Mouse (Mus musculus) left cerebral cortex, postnatal 25 days (tissue): ENCODE data around the gene Lsm12. TPM values are rescaled to one million over a fixed set of nuclear protein-coding genes. Genes with fewer than 3 reads are reported as not detected.
"Not testable (repeated sequence)": the region's sequence is repeated elsewhere in the genome, so short reads cannot be mapped to it uniquely, and the experiment has no call there.

Experiments used
- DNase-seq, 2 experiments: peaks; one replicate each; pipeline ENCODE4 v3.0.0; 2022; ENCODE audit warnings: low spot score in 2 of 2, mixed read lengths in 1 of 2
- intact Hi-C: fragments of 180-260 bp; cut with DNase I; formaldehyde crosslinking; loops from one replicate; pipeline ENCODE4 v1.15.1; 2025
- total RNA-seq, 2 experiments: library from RNA; stranded (reverse); gene quantifications; 2 replicates each; pipeline ENCODE4 v1.2.3; 2021

The Lsm12 gene
- total RNA-seq, 2 experiments from 2014 or later, result 58.3 to 66.4 TPM

GRCm38 (mm10) chr11:102190848-102191247 is 5.8 kb upstream of the Lsm12 start:
- no peak for DNase-seq
- intact Hi-C loops, result no loop called here

DNA sequence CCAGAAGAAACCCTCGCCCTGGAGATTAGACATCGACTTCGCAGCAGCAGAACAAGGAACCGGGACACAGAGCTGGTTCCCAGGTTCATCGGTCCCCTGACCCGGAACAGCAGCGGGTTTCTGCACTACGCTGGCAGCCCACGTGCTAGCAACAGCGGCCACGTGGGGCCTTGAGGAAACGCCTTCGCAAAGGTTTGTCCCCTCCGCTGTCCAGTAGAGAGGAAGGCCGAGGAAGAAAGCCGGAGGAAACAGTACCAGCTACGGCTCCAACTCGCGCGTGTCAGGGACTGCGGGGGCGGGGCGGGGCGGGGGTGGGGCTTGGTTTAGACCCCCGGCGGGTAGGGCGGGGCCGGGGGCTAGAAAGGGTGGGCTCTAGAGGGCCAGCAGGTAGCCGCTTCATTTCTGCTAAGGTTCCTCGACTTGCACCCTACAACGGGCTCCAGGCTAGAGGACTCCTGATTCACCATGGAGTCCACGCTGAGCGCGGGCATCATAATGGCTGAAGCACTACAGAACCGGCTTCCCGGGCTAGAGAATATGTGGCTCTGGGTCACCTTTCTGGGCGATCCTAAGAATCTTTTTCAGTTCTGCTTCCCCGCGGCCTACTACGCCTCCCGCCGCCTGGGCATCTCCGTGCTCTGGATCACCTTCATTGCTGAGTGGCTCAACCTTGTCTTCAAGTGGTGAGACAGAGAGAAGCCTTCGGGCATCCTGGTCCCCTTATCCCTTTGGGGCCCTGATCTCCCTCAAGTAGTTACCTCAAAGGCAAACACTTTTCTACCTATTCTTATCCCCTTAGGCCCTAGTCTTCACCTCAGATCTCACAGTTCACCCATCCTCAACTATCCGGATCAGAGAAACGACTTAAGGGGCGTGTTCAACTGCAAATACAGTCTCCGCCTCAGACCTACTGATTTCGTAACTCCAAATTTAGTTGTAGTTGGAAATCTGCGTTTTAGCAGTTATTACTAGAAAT is 4.7 kb upstream of the Lsm12 start, which contains the start of gene G6pc3:
Gene G6pc3 (plus strand): TSS at position 160 of the 976 bp plus-strand sequence.
- DNase-seq, result peak; percentile 89 to 95
- intact Hi-C loops, result loop anchor here (1.0 to 5.0 kb wide), 3 partner anchors 28 to 58 kb away; partner anchors contain the start of gene BC030867

GRCm38 (mm10) chr11:102188980-102189379 is 3.9 kb upstream of the Lsm12 start:
- intact Hi-C loops, result loop anchor here (1.0 to 5.0 kb wide), 3 partner anchors 28 to 58 kb away; partner anchors contain the start of gene BC030867
- no peak for DNase-seq

DNA sequence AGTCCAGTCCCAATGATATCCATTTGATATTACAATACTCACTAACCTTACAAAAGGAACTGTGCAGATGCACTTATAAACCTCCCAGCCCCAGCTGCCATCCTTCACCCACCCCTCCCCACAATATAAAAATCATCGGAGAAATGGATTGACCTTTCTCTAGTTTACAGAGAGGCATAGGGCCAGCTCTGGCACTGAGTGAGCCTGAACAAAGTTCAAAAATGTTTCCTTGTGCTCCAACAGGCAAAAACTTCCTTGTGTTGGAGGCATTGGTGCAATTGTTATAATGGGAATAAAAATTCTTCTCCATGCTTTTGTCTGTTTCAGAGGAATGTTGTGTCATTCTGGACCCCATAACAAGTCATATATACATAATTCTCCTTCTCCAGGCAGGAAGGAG is 1.1 kb upstream of the Lsm12 start:
- DNase-seq, result no peak
- intact Hi-C loops, result loop anchor here (5.0 kb wide), 1 partner anchor 61 kb away; the partner anchor contains the start of gene BC030867

- intact Hi-C loops, result loop anchor here (5.0 kb wide), 1 partner anchor 62 kb away; the partner anchor contains the start of gene BC030867
- no peak for DNase-seq
Observed at GRCm38 (mm10) chr11:102185677-102186076, 581 bp upstream of the Lsm12 start.

- no peak for DNase-seq
- intact Hi-C loops, result no loop called here
Observed at GRCm38 (mm10) chr11:102184253-102184645, 847 bp downstream of the Lsm12 start.

DNA sequence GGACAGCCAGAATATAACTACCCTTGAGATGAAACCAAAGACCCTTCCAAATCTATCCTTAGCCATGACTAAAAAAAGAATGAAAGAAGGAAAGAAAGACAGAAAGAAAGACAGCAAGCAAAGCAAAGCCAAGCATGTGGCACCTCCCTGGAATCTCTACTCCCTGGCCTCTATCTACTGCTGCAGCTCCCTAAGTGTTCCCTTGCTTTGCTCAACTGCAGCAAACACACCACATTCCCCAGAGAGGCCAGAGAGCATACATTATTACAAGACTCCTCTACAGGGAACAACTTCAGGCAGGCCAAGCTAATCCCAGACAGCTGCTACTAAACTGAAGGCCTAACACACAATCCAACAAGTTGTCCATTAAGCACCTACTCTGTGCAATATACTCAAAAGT is 5.3 kb downstream of the Lsm12 start:
- intact Hi-C loops, result no loop called here
- DNase-seq, result no peak

GRCm38 (mm10) chr11:102168689-102169088 is 16.4 kb downstream of the Lsm12 start:
- intact Hi-C loops, result no loop called here
- no peak for DNase-seq

DNA sequence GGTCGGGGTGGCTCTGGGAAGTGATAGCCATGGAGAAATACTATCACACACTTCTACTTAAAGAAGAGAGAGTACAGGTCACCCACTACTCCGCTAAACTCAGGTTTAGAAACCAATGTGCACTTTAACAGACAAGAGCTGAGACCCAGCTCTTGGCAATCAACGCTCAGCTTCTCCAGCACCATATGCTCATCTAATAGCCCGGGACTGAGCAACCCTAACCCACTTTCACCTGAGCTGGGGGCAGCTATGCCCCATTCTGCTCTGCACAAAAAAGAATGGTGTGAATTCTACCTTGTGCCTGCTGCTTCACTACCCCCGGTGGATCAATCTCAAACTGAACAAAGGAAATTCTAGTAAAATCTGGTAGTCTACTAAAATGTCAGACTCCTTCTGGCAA is 17.6 kb downstream of the Lsm12 start:
- intact Hi-C loops, result no loop called here
- no peak for DNase-seq

DNA sequence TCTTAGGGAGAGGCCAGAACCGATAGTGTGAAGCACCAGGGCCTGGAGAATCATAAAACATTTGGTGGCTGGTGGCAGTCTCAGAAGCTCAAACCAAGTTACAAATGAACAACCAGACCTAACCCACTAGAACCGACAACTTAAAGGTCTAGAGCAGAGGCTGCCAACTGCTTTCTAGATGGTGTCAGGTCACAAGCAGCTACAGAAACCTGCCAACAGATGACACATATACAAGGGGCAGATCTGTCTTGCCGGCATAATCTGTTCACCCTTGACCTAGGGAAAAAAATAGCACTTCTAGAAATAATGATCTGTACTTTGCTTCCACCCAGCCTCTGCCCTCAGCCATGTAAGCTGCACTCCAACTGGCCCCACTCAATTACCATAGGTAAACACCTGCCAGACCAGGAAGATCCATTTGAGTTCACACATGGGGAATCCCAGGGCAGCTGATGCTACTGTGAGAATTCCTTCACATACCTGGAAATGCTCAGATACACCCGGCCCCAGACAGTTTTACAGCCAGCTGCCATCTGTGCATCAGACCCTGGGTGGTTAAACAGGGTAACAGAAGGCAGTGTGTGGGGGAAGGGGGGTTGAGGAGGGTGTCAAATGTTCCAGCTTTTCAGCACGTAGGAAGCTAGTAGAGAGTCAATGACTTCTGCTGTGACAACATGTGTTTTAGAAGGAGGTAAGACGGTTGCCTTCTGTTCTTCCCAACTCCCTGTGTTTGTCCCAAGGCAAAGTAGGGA is 18.9 kb downstream of the Lsm12 start:
- DNase-seq, result peak in 1 of 2 experiments; percentile 67

DNA sequence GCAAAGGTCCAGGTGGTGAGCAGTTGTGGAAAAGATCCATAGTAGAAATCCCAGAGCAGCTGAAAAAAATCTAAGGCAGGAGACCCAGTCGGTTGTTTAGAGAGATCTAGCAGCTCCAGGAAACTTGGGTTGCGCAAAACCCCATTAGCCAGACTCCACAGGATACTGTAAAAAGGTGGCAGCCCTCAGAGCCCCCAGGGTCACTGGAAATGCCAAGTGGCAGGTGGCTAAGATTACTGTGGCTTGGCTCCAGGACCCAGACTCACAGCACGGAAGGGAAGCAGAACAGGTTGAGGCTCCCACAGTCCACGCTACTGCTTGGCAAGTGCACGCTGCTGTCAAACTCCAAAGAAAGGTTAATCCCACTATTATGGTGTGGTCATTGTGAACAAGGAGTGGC is 25.3 kb downstream of the Lsm12 start:
- intact Hi-C loops, result loop anchor here (1.0 kb wide), 1 partner anchor 9 kb away; no protein-coding TSS in a partner anchor
- no peak for DNase-seq

More for the DNA sequence above, 18.9 kb downstream of the Lsm12 start:
- intact Hi-C loops, result no loop called here

DNA sequence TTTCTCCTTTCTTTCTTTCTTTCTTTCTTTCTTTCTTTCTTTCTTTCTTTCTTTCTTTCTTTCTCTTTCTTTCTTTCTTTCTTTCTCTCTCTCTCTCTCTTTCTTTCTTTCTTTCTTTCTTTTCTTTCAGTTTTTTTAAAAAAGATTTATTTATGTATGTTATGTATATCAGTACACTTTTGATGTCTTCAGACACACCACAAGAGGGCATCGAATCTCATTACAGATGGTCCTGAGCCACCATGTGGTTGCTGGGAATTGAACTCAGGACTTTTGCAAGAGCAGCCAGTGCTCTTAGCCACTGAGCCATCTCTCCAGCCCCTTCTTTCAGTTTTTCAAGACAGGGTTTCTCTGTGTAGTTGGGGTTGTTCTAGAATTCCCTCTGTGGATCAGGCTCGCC is 27.1 kb downstream of the Lsm12 start:
- DNase-seq, intact Hi-C loops: not testable (repeated sequence)

DNA sequence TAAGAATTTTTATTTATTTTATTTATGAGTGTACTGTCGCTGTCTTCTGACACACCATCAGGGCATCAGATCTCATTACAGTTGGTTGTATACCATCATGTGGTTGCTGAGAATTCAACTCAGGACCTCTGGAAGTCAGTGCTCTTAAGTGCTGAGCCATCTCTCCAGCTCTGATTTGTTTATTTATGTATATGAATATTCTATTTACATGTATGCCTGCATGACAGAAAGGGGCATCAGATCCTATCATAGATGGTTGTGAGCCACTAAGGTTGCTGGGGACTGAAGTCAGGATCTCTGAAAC is 28.4 kb downstream of the Lsm12 start:
- intact Hi-C loops, result no loop called here
- no peak for DNase-seq

- DNase-seq, result peak; percentile 89 to 93
- intact Hi-C loops, result no loop called here
Observed at GRCm38 (mm10) chr11:102156039-102156785, 28.9 kb downstream of the Lsm12 start, which contains the start of gene Tmem101. Tmem101 (minus strand) TSS chr11:102156404.

DNA sequence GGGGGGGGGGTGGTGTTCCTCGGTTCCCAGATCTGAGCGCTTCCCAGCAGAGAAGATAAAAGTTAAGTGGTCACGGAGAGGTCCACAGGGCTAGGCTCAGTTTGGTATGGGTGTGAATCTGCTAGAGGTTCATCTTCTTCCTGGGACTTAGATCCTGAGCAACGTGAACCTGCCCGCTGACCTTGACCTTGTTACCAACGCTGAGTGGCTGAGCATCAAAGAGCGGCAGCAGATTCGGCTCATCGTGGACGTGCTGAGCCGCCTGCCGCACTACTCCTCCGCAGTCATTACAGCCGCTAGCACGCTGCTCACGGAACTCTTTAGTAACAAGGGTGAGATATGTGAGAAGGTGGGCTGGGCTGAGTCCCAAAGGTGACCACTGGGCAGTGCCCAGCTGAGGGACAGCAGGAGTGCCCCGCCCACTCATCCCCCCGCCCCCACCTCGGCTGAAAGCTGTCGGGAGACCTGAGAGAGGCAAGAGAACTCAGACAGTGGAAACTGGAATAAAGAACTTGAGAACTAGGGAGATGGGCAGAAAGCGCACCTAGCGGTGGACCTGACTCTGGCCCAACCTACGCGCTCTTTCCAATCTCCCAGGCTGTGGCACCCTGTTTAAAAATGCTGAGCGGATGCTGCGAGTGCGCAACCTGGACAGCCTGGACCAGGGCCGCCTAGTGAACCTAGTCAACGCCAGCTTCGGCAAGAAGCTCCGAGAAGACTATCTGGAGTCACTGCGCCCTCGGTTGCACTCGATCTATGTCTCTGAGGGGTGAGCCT is 37.7 kb downstream of the Lsm12 start:
- intact Hi-C loops, result no loop called here
- DNase-seq, result no peak

DNA sequence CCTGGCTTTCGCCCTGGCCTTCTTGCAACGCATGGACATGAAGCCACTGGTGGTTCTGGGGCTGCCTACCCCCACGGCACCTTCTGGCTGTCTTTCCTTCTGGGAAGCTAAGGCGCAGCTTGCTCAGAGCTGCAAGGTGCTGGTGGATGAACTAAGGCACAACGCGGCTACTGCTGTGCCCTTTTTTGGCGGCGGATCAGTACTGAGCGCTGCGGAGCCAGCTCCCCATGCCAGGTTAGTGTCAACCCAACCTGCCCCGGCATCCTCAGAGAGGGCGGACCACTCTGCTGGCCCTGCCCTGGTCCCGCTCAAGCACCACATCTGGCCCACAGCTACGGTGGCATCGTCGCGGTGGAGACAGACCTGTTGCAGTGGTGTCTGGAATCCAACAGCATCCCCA is 38.6 kb downstream of the Lsm12 start:
- DNase-seq, result no peak
- intact Hi-C loops, result no loop called here

GRCm38 (mm10) chr11:102146005-102146404 is 39.1 kb downstream of the Lsm12 start:
- intact Hi-C loops, result no loop called here
- no peak for DNase-seq

DNA sequence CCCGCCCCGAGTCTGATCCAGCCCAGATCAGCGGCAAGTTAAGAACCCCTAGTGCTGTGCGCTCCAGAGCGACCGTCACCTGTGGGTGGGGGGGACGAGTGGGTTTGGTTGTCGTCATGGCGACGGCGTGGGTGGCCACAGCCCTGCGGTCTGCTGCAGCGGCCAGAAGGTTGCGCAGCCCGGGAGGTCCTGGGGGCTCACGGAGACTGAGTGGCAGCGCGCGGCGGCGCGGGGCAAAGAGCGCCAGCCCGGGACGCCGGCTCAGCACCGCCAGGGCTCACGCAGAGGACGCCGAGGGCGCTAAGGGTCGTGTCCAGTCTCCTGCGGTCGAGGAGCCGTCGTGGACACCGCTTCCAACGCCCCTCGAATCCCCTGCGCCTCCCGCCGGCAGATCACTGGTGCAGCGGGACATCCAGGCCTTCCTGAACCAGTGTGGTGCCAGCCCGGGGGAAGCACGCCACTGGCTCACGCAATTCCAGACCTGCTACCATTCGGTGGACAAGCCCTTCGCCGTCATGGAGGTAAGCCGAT is 39.6 kb downstream of the Lsm12 start, which contains the start of gene Nags:
Gene Nags (plus strand): TSS at position 43 of the 531 bp plus-strand sequence.
- no peak for DNase-seq
- intact Hi-C loops, result no loop called here
